Mouse (Mus musculus) cerebellum, postnatal 14 days (tissue): ENCODE data around the gene Hsph1.

Experiments used
- DNase-seq, 2 experiments: peaks; one replicate each; pipeline ENCODE4 v3.0.0; 2021; ENCODE audit warnings: mixed read lengths in 2 of 2

Gene Hsph1

DNA sequence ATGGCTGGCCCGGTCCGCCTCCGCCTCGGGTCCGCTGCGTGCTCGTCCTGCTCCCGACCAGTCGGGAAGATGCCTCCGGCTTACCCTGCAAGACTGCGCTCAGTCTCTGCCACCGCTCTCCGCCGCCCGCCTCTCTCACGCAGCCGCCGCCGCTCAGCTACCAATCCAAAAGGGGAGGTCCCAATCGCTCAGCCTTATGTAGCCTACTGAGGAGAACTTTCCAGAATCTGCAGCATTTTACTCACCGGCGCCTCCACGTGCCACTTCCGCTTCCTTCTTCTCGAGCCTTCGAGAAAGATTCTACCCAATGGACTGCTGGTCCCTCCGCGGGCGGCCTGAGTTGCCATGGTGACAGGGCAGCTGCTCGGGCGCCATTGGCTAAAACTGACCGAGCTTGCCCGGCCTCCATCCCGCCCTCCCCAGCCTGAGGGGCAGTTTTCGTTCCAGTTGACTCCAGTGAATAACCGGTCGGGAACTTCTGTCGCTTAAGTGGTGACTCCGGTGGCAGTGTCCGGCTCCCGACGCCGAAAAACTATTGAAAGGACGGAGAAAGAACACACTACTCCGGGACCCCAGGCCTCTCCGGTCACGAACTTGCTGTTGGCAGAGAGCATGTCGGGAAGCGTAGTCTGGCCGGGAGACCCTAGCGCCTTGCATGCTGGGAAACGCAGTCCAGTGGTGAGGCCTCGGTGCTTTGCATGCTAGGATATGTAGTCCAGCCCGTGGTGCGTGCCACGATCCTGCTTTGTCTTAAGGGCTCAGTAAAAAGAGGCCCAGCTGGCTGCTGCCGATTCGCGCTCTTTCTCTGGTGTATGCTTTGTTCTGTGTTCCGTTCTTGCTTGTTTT lies at the start of gene Hsph1:
Gene Hsph1 (minus strand): TSS at position 302 of the 846 bp plus-strand sequence.
- DNase-seq, result peak; percentile 100

DNA sequence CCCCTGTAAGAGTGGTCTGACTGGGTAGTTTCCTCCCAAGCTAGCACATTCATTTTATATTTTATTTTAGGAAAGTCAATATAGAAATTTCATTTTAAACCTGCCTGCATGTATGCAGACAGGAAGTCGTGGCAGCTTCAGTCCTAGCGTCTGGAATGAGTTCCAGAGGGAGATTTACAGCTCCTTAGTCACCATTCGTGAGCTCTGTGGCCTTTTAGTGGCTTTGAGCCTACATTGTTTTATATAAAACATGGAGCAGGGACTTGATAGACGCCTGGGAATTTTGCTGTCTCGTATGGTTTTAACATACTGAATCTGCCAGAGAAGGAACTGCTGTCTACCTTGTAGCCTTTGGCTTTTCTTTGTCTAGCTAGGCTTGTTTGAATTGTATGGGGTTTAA lies 44.8 kb upstream of the Hsph1 start:
- DNase-seq, result no peak

DNA sequence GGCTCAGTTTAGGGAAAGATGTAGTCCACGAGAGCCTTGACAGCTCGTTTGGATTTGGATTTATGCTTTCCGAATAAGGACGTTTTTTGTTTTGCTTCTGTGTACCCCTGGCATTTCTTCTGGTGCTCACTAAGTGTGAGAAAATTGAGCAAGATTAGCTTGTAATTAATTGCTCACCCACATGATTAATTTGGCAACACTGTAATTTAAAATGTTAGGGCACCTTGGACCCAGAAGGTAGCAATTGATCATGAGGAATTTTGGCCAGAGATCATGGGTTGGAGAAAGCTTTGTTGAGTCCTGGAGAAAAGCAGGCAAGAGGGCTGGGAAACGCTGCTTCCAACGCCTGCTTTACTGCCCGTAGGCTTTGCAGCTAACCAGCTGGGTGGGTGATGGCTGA lies 43.7 kb upstream of the Hsph1 start:
- DNase-seq, result no peak

DNA sequence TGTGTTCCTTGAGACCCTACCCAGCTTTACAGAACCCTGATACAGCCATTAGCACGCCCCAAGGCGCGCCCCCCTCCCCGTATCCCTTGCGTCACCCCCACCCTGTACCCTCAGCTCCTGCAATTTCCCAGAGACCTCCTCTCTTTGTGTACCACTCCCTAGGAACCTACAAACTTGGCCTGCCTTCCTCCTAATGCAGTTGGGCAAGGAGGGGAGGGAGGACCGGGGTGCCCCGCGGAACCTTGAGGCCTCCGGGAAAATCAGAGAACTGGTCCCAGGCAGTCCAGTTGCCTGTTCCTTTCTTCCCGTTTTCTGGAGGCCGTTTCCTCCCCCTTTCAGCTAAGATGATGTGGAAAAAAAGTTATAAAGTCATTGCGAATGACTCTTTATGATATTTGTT lies 43.2 kb upstream of the Hsph1 start:
- DNase-seq, result no peak

DNA sequence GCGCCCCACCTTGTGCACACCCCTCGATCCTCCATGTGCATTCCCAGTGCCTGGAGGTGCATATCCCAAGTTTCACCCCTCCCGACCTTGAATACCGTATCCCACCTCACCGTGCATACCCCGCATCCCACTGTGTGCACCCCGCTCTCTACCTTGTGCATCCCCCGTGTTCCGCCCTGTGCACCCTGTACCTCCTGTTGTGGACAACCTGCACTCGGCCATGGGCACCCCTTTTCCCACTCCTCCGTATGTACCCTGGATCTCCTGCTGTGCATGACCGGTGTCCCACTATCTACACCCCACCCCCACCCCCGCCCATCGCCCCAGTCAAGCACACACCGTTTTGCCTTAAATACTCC lies 42.8 kb upstream of the Hsph1 start:
- DNase-seq, result peak in 1 of 2 experiments; percentile 16

DNA sequence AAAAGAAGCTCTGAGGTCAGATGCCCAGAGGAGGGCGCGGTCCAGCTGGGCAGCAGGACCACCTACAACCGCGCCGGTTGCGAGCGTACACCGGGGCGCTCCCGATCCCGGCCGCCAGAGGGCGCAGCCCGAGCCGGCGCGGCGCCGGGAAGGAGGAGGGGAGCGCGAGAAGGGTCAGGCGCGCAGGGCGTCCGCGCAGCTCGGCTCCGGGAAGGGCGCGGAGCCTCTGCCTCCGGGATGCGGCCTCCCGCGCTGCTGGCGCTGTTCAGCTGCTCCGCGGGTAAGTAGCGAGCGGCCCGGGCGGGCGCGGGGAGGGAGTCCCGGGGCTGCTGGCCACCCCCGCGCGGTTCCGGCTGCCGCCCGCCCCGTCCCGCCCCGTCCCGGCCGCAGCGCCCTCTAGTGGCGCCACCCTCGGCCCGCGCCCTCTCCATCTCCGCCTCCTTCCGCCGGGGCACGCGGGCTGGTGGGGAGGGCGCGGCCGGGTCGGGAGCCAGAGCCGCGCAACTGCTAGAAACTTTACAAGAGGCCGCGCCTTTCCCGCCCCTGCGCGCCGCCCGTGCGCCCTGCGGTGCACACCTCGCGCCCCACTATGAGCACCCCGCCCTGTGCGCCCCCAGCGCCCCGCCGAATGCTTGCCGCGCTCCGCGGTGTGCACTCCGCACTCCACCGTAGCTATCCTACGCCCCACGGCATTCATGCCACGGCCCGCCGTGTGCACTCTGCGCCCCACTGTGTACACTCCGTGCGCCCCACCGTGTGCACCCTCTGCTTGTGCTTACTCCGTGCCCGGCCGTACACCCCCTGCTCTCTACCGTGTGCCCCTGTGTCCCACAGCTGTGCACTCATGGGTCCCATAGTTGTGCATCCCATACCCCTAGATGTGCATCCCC lies 42.2 kb upstream of the Hsph1 start, which contains the start of gene B3glct:
Gene B3glct (plus strand): TSS at position 131 of the 890 bp plus-strand sequence.
- DNase-seq, result peak; percentile 88 to 91

DNA sequence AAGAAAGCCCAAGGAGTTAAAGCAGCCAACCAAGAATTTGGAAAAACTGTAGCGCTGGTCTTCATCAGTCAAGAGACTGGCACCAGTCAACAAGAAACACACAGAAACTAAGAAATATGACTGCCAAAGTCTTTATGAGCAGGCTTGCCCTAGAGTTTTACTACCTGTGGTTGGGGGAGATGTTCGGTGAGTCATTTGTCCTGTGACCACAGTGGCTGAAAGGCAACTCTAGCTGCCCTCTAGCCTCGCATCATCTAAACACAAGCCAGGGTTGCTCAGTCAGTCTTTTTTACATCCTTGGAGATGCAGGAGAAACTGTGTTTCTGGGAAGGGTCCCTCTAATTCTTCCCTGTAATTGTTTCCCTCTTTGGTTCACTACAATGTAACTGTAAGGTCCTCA lies 41.0 kb upstream of the Hsph1 start:
- DNase-seq, result no peak

DNA sequence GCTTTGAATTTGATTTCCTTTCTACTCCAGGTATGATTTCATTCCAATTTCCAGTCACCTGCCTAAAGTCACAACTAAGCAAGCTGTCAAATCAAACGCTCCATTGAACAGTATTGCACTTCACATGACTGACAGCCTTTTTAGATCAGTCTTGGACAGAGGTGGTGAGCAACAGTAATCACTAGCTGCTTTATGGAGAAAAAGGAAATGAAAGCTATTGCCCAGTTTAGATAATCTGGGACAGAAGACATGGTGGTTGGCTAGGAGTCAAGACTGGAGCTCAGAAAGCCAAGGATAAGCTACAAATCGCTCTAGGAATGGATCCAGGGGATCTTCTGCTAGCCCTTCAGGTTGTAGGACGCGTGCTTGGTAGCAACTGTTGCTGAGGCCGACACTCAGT lies 27.2 kb upstream of the Hsph1 start:
- DNase-seq, result no peak

DNA sequence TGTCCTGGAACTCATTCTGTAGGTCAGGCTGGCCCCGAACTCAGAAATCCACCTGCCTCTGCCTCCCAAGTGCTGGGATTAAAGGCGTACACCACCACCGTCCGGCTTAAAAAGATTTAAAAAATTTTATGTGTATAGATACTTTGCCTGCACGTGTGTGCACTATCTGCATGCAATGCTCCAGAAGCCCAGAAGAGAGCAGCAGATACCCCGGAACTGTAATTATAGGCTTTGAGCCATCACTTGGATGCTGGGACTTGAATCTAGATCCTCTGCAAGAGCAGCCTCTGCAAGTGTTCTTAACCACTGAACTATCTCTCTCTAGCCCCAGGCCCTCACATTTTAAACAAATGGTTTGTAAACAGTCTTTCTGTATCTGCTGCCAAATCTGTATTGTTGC lies 26.8 kb upstream of the Hsph1 start:
- peak in 1 of 2 experiments; percentile 31 for DNase-seq

DNA sequence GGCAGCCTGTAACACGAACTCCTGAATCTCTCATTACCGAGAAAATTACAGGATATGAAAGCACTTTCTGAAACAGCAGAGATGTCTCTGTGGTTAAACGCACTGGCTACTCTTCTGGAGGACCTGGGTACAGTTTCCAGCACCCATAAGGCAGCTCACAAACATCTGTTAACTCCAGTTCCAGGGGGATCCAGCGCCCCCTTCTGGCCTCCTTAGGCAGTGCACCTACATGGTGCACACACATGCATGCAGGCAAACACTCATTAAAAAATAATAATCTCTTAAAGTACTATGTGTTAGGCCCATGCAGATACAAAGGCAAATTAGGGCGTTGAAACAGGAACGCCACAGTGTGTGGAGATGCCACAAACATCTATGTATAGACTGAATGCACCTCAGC lies 25.3 kb upstream of the Hsph1 start:
- no peak for DNase-seq

DNA sequence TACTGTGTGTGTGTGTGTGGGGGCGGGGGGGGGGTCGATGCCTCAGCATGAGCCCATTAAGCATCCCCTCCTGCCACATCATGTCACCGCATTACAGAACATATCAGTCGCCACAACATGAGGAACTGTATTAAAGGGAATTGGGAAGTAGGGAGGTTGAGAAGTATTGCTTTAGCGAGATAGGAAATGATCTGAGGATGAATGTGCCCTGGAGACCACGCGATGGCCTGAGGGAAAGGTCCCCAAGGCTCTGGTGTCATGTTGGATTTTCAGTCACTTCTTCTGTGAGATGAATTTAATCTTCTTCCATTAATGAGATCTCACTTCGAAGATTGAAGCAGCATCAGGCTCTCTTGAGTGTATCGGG lies 23.2 kb upstream of the Hsph1 start:
- DNase-seq, result no peak

DNA sequence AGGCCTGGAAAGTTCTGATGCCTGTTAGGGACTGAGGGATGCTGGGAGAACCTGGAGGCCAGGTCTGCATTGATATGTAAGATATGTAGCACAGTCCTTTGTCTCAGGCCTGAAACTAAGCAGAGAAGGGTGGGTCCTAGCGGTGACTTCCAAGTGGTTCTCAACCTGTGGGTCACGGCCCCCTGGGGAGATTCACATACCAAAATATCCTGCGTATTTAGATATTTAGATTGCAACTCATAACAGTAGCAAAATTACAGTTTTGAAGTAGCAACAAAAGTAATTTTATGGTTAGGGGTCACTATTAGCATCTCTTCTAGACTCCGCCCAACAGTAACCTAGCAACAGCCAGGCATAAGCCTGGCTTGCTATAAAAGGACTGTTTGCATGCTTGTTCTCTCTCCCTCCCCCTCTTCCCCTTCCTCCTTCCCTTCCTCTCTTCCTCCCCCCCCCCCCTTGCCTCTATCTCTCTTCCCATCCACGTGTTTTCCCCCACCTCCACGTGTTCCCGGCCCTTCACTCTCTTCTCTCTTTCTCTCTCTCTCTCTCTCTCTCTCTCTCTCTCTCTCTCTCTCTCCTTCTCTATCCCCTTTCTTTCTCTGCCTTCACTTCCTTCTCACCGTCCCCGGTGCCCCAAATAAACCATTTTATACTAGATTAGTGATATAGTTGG lies 22.7 kb upstream of the Hsph1 start:
- DNase-seq, result no peak

DNA sequence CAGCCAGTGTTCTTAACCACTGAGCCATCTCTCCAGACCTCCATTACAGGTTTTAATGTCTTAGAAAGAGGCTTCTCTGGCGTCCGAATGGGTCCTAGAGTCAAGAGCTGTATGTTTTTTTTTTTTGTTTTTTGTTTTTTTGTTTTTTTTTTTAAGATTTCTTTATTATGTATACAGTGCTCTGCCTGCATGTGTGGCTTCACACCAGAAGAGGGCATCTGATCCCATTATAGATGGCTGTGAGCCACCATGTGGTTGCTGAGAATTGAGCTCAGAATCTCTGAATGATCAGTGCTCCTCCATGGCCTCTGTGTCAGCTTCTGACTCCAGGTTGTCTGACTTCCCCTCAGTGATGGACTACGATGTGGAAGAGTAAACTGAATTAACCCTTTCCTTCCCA lies 21.8 kb upstream of the Hsph1 start:
- DNase-seq, result no peak

DNA sequence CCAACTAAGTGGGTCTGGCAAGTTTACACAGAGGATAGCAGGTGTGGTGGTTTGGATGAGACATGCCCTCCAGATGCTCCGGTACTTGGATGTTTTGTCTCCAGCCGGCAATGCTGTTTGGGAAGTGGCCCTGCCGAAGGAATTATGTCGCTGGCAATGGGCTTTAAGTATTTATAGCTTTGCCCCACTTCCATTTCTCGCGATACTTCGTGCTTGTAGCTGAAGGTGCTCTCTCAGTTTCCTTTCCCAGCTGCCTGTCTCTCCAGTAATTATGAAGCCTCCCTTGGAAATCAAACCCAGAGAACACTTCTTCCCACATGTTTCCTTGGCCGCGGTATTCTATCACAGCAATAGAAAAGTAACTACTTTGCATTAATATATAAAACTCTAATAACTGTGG lies 19.5 kb upstream of the Hsph1 start:
- no peak for DNase-seq

DNA sequence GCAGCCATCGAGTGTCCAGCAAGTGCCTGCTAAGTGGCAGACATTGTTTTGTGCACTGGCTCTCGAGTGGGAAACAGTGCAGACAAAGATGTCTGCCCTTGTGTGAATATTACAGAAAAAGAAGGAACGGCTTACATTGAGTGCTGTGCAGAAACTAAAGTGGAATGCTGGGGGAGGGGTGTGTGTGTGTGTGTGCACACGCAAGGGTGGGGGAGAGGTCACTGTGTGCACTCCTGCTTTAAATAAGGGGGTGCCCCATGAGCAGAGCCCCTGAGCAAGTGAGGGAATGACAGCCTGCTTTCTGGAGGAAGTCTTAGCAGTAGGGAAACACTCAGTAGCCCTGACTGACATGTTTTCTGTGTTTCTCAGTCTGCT lies 14.0 kb upstream of the Hsph1 start:
- DNase-seq, result no peak

DNA sequence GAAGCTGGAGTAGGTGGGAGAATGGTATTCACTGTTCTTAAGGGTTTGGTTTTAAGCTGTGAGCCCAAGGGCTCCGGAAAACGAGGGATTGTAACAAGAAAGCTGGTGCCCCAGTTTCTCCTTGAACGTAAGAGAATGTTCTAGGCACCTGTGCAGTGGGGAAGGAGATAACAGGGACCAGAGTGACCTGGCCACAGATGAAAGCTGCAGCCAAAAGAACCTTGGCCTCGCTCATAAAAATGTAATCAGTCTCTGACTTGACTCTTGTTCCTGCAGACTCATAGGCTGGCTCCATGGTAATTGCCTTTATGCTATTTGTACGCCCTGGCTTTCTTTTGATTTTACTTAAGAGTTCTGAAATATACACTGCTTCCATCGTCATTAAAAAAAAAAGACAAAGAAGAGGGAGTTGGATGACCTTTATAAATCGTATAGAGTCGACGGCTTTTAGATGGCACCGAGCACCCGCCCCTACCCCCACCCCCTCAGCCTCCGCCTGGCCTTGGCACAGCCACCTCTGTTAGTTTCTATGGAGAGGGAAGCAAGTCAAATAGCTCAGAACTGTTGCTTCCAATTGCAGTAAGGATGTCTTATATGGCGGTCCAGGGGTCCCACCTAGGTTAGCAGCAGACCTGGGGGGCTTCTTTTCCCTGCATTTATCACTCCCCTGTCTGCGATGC lies 13.5 kb upstream of the Hsph1 start:
- no peak for DNase-seq

DNA sequence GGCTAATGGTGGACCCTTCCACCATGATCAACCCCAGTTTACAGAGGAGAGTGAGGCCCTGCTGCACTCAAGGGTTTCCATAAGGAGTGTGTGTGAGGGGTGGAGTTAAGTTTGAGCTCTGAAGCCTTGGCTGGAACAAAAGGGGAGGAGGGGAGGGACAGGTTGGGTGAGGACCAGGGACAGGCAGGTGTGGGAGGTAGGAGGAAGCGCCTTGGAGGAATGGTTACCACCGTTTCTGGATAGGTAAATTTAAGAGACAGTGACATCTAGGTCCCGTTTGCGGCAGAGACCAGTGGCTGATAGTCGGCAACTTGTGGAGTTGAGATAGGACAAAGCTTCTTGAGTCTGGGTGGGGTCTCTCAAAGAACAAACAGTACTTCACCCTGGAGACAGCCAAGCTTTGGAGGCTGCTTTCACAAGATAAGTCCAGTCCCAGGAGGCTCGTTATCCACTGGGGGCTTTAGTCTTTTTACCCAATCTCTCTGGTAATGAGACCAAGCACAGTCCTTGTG lies 12.8 kb upstream of the Hsph1 start:
- DNase-seq, result no peak

DNA sequence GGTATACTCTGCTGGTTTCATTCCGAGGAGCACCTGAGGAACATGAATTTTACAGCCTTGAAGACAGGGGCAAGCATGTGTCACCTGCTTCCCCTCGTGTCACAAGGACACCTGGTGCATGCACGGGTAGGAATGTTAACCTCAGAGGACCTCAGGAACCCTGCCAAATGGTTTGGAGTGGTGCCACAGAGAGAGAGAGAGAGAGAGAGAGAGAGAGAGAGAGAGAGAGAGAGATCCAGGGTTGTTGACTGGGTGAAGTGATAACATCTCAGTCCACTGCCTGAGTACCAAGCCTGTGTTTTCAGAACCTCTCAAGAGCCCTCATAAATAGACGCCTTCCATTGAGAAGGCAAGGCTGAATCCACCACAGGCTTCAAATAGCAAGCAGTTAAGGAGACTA lies 12.0 kb upstream of the Hsph1 start:
- peak in 1 of 2 experiments; percentile 49 for DNase-seq

DNA sequence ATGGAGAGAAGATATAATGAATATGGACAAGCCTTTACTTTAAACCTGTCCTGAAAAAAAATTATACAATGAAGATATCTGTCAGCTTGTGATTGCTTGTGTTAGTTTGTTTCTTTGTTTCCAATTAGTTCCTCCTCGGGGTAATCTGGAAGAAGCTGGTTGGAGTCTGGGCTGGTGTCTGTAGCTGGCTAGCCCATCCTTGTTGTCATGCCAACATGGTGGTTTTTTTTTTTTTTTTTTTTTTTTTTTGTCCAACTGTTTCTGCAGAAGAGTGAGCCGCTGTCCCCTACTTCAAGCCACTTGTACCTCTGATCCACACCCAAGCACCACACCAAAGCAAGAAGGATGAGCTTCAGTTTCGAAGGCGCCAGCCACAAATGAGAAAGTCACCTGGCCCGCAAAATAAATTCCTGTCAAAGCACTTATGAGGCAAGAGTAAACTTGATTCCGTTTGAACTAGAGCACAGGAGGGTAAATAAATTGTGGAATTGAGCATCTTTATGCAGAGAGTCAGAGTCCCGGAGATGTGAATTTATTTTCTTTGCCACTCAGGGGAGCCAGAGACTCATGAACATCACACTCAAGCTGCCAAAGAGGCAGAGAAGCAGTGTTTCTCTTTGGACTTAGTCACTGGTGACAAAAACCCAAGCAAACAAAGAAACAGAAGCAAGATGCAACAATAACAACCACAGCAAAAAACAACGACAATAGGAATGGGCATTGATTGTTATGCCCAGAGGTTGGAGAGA lies 11.4 kb upstream of the Hsph1 start:
- DNase-seq, result peak in 1 of 2 experiments; percentile 24

DNA sequence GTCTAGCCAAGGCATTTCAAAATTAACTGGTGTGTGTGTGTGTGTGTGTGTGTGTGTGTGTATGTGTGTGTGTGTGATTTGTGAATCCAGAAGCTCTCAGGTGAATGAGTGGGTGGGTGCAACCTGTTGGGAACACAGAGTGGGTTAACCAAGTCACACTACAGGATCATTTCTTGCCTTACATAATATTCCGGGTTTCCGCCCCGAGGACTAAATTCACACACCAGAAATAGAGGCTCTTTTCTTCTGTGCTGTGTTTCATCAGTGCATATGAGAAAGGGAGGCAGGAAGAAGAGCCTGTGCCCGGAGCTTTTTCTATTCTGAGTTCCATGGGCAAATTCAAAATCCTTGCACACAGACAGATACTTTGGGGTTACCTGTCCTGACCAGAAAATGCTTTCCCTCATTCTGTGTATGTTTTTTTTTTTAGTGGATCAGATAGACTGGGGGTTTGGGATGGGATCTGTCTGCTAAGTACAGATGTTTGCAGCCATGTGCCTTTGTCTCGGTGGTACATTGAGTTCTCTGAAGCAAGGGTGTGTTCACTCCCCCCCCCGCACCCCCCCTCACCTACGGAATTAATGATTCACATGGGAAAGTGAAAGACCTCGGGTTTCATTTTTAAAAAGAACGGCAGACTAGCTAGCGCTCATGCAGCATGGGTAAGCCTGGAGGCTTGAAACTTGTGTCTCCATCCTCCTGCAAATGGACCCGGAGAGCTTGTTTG lies 6.8 kb upstream of the Hsph1 start:
- no peak for DNase-seq

DNA sequence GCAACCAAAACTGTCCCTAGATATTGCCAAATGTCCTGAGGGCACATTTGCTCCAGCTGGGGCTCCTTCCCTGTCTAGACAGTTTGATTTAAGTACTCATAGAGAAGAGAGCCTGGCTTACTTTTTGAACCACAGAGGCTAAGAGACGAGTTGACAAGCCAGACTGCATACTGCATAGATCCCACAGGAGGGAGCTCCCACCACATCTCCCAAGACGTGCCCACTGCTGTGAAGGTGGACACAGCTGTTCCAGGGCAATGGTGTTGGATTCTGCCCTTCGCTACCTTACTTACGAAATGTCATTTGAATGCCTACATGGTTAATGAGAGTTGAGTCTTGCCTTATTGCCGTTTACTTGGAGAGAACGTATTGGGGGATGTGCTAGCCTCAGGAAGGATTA lies 6.2 kb upstream of the Hsph1 start:
- DNase-seq, result no peak
